Mouse (Mus musculus): ENCODE data around the gene Zfp653. TPM values are rescaled to one million over a fixed set of nuclear protein-coding genes. Genes with fewer than 3 reads are reported as not detected.
"Not testable (repeated sequence)": the region's sequence is repeated elsewhere in the genome, so short reads cannot be mapped to it uniquely, and the experiment has no call there.

Gene Zfp653
- 12.7 and 15.7 TPM in 2 replicates for polyA plus RNA-seq (2012; rRNA removed)

- no peak for DNase-seq (ENCODE audit: low read depth)
Measured at GRCm38 (mm10) chr9:22070791-22071573, at the start of gene Zfp653, which contains the start of gene Gm49318. Gene Zfp653, minus strand, starts transcription at chr9:22071376. Gene Gm49318, minus strand, starts transcription at chr9:22071259.

DNA sequence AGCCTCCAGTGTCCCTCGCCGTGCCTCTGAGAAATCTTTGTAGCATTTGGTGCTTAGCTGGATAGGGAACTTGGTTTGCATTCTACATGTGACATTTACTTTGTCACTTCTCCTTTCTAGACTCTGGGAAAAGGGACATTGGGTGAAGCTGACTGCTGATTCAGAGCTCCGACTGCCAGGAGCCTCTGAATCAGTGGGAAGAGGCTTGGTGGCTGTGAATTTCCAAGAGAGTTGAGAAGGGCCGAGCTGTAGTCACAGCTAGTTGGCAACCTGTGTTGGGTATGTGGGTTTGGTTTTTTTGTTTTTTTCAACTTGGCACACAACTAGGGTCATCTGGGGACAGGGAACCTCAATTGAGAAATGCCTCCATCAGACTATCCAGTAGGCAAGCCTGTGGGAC, 48.4 kb upstream of the Zfp653 start:
- no peak for DNase-seq (ENCODE audit: low read depth)

DNA sequence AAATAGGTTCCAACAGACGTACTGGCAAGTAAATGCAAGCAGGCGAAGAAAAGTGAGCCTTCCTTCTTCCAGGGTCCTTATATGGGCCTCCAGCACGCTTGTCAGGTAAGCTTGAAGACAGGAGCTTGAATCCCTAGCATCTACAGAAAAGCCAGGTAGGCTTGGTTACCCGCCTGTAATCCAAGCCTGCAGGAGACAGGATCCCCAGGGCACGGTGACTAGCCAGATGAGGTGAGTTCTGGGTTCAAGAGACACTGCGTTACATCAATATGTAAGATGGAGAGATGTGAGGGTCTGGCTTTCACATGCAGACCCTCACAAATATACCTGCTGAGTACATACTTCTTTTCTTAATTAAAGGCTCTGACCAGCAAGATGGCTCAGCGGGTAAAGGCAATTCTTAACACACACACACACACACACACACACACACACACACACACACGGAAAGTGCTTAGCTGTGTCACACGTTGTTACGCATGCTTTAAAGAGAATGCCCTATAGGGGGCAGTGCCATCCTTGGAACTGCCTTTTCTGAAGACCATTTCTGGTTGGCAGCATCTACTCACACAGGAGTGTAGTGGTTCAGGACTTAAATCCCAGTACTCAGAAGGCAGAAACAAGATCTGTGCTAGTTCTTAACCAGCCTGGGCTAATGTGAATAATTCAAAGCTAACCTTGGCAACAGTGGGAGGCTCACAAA, 46.7 kb upstream of the Zfp653 start:
- DNase-seq (ENCODE audit: low read depth): no peak

- no peak for DNase-seq (ENCODE audit: low read depth)
Measured at GRCm38 (mm10) chr9:22116740-22117426, 45.7 kb upstream of the Zfp653 start, which contains the start of gene Elof1. Gene Elof1, minus strand, starts transcription at chr9:22117172.

GRCm38 (mm10) chr9:22116086-22116485, 44.9 kb upstream of the Zfp653 start:
- no peak for DNase-seq (ENCODE audit: low read depth)

DNA sequence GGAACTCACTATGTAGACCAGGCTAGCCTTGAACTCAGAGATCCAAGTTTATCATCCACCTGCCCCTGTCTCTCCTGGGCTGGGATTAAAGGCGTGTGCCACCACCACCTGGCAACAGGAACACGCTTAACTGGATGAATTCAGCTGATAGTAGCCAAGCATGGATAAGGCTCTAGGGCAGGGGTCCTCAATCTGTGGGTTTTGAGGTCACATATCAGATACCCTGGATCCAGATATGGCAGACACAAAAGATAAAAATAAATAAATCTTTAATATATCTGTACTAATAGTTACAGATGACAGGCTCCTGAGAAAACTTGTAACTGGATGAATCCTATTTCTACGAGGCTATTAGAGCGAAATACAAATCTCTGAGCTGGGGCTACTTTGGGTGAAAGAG, 44.5 kb upstream of the Zfp653 start:
- DNase-seq (ENCODE audit: low read depth): no peak

DNA sequence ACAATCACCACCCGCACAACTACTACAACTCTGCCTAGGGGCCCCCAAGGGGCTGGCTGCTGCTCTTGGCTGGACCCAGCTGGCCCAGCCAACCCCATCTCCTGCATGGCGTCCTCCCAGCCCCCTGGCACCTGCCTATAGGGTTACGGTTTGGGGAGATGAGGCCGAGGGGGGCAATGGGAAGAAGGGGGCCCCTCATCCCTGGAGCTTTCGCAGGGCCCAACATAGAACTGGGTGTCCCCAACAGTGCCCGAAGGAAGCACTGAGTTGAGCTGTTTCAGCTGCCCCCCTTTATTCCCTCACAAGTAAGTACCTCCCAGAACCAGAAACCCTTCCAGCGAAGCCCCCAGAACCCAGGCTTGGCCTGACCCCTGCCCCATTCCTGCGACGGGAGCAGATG, 37.0 kb upstream of the Zfp653 start:
- DNase-seq (ENCODE audit: low read depth): no peak

- DNase-seq (ENCODE audit: low read depth): no peak
Measured at GRCm38 (mm10) chr9:22099922-22100321, 28.7 kb upstream of the Zfp653 start.

DNA sequence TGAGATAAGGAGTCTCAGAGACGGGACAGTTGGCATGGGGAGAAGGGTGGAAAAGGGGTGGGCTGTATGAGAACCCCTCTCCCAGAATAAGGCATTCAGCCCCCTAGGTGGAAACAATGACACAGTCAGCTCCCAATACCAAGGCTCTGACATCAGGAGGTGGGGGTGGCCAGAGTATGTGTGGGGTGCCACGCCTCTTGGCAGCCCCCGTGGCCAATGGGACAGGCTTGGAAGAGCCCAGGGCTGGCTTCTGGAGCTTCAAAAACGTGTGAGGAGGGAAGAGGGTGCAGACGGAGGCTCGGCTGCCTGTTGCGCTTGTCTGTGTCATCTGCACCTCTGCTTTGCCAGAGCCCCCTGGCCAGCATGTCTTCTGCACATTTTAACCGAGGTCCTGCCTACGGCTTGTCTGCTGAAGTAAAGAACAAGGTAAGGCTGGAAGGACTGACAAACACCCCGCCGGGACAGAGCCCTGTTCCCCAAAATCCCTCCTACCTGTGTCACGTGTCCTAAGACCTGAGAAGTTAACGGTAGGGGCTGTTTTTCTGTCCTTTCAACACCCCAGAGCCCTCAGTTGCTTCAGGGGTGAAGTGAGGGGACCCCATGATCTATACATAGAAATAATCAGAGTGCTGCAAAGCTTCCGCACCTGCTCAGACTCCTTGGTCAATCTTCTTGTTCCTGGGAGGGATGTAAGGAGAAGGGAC, 28.0 kb upstream of the Zfp653 start, which contains the start of gene Cnn1:
Cnn1 (plus strand) TSS at position 224 of the 704 bp plus-strand sequence.
- DNase-seq (ENCODE audit: low read depth): no peak

- no peak for DNase-seq (ENCODE audit: low read depth)
Measured at GRCm38 (mm10) chr9:22095854-22096307, 24.7 kb upstream of the Zfp653 start.

DNA sequence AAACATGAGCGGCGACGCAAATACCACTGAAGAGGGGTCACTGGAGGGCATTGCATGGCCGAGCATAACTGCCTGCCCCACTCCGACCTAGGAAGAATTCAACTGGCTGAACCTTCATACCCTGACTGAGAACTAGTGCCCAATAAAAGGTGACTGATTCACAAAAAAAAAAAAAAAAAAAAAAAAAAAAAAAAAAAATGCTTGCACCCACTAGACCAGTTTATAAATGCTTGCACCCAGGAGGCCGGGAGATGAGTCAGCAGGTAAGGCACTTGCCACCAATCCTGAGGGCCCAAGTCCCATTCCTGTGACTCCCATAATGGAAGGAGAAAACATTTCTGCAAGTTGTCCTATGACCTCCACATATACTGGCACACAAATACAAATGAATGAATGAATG, 21.6 kb upstream of the Zfp653 start:
- DNase-seq (ENCODE audit: low read depth): no peak

GRCm38 (mm10) chr9:22089986-22090385, 18.8 kb upstream of the Zfp653 start:
- no peak for DNase-seq (ENCODE audit: low read depth)

DNA sequence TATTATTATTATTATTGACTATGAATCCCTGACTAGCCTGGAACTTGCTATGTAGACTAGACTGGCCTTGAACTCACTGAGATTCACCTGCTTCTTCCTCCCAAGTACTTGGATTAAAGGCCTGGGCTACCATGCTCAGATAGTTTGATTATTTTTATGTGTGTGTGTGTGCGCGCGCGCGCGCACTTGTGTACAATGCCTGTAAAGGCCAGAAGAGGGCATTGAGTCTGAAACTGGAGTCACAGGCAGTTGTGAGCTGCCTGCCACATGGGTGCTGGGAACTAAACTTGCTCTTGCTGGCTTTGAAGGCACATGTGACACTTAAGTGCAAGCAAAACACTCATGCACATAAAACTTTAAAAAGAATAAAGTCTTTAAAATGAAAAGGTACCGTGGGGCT, 18.1 kb upstream of the Zfp653 start:
- no peak for DNase-seq (ENCODE audit: low read depth)

- DNase-seq (ENCODE audit: low read depth): no peak
Measured at GRCm38 (mm10) chr9:22087034-22087618, 15.9 kb upstream of the Zfp653 start.

DNA sequence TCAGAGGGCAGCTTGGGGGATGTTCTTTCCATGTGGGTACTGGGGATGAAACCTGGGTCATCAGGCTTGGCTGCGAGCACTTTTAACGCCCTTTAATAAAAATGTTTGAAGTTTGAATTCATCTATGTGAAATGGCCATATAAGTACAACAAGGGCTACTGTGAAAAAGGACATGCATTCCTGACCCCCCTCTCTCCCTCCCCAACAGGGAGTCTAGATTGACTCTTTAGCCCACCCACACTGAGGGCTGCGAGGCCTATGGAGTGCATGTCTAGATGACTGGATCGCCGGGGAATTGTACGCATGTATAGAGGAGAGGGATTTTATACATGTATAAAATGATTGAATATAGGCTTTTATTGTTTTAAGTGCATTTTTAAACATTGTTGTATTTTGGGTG, 14.8 kb upstream of the Zfp653 start:
- DNase-seq (ENCODE audit: low read depth): no peak

- peak; percentile 89 for DNase-seq (ENCODE audit: low read depth)
Measured at GRCm38 (mm10) chr9:22085022-22085834, 14.1 kb upstream of the Zfp653 start, which contains the start of gene Ecsit. Gene Ecsit, minus strand, starts transcription at chr9:22085438.

DNA sequence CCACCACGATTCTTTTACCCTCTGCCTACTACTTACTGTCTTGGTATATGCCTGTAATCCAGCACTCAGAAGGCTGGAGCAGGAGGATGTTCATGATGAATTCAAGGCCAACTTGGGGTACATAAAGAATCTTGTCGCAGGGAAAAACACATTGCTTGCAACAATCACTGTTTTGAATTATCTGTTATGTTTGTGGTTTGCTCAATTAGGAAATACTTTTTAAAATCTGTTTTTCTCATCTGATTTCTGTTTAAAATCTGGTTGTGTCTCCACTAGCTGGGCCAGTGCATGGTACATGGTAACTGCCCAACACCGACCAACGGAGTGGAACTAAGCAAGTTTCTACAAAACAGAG, 13.5 kb upstream of the Zfp653 start:
- DNase-seq (ENCODE audit: low read depth): no peak

DNA sequence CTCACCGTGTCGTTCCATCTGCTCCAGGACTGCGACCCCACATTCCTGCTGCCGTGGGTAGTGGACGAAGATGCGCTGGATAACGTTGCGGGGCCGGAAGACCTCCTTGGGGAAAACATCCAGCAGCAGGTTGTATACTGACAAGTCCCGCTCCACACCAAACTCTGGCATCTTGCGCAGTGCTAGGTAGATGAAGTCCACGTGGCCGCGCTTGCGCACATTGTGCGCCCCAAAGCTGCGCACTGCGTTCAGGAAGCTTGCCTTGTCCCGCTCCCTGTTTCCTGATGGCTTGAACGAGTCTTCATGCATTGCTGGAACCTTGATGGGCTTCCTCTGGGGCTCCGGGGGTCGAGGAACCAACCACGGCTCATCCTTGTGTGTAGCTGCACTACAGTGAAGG, 5.0 kb upstream of the Zfp653 start:
- DNase-seq (ENCODE audit: low read depth): no peak

- DNase-seq (ENCODE audit: low read depth): not testable (repeated sequence)
Measured at GRCm38 (mm10) chr9:22075778-22076177, 4.6 kb upstream of the Zfp653 start.

DNA sequence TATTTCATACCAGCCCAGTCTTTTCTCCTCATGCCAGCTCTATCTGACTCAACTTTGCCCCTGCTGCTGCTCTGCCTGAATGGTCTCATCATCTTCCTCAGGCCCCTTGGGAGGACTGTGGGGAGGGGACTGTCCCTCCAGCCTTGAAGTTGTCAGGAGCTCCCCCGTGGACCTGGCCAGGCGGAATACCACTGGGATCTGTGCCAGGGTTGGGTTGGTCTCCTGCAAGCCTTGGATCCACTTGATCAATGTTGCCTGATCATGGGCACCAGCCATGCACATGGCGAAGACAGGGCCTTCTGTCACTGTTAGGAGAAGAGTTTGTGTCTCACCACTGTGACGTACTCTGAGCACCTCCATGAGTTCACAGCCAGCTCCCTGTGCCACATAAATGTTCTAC, 1.1 kb upstream of the Zfp653 start:
- no peak for DNase-seq (ENCODE audit: low read depth)

All from gonadal fat pad, adult 2 months (tissue).